Mouse (Mus musculus) urinary bladder, postnatal 25 days (tissue): ENCODE data around the gene Sp2.

Experiments
- DNase-seq: peaks from one replicate; pipeline ENCODE4 v3.0.0; 2022; ENCODE audit warnings: low spot score

Gene Sp2

GRCm38 (mm10) chr11:96995836-96996772 lies 13.3 kb upstream of the Sp2 start:
- DNase-seq, result no peak

DNA sequence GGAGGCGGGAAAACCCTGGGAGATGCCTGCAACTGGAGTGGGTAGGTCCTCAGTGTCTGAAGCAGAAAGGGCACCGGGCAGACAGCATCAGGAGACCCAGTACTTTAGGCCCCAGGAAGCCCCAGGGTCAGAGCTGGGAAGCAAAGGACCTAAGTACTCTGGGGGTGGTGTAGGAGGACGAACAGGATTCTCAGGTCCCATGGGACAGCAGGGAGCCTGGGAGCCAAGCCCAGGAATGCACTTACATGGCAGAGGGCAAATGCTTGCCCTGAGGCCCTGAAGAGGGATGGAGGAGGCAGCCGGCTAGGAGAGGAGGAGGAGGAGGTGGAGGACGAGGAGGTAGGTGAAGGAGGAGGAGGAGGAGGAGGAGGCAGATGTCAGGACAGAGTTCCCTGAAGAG lies 12.3 kb upstream of the Sp2 start:
- DNase-seq, result no peak

DNA sequence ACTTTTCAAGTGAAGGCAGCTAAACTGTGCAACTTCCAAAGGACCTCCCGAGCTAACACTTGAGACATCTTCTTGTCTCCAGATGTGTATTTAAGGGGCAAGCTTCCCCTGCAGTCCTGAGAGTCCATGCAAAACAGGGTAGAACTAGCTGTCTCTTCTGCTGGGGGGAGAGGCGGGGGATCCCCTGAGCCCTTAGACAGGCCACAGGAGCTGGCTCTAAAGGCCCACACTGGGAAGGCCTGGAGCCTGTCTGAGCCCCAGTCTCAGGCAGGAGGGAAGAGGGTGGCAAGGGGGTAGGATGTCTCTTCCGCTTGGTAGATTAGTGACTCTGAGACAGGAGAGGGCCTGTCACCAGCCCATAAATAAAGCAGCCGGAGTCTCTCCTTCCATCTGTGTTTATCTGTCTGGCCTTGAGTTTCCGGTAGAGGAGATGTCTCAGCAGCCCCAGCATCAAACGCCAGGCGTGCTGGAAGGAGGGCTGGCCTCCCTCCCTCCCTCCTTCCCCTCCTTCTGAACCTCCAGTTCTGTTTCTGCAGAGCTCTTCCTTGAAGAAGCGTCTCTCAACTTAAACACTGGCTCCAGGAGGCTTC lies 10.1 kb upstream of the Sp2 start:
- no peak for DNase-seq

DNA sequence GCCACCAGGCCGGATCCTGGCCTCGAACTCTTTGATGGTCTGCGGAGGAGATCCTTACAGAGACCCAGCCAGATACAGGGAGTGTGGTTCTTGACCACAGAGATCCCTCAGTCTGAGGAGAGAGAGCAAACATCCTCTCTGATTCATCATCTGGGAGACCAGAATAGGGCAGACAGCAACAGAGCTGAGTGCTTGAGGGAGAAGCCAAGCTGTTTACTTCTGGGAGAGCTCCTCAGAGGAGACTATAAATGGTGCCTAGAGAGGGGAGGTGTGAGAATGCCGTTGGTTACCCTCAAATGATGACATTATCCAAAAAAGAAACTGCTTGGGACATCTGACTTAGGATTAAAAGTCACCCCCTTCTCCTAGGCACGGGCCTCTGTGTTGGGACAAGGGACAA lies 8.7 kb upstream of the Sp2 start:
- DNase-seq, result no peak

DNA sequence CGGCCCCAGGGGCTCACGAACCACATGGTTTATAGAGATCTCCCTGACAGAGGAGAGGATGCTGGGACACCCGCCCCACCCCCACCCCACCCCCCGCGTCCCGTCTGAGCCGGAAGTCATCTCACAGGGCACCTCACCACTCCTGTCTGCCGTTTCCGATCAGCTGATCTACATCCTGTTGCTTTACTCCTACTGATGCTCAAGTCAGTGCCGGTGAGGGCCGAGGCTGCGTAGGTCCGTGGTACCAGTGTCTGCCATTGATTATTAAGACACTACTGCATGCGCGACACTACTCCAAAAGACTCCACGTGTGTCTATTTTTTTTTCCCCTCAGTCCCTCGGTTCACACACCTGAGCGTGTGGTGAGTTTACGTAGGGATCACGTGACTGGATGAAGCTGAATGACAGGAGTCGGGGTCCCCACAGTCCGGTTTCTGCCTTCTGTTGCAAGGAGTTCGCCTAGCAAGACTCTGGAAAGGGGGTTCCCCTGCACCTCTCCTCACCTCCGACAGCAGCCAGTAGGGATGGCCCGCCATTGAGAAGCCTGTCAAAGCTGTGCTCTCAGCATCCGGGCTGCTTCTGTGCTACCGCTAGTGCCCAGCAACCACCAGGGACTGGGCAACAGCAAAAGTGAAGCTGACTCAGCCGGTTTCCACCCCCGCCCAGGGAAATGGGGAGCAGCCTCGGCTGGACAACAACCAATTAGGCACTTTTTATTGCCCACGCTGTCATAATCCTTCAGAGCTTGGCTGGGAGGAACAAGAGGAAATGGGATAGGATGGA lies 5.3 kb upstream of the Sp2 start:
- peak; percentile 30 for DNase-seq

DNA sequence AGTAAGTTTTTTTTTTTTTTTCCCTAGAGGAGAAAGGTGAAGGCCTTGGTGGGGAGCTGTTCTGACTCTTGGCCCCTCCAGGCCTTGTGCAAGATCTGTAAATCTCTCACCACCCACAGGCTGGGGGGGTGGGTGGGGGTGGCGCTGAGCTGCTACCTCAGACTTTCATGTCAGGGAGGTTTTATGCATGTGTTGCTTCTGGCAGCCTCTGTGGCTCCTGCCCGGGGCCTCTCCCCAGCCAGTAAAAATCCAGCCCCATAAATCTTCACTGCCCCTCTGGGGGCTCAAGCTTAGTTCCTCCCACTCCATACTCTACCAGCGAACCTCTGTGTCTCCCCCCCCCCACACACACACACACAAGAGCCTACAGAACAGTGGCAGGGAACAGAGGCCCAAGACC lies 3.7 kb upstream of the Sp2 start:
- no peak for DNase-seq

GRCm38 (mm10) chr11:96984903-96985302 lies 2.1 kb upstream of the Sp2 start:
- no peak for DNase-seq

DNA sequence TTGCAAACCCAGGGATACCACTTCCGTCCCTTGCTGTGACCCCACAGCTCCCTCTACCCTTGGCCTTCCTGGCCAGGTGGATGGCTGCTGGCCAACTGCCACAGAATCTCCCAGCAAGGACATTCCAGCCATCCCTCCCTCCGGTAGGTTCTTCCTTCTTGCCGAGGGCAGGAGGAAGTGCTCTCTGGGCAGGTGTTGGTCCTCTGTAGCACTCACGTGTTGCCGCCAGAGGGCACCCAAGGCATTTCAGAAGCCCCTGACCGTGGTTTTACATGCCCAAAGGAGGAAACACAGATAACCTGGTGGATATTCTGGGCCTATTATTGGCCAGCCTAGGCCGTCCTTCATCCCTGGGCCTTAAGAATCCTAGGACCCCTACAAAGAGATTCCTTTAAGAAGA lies 404 bp downstream of the Sp2 start:
- peak; percentile 81 for DNase-seq

GRCm38 (mm10) chr11:96981461-96981860 lies 1.3 kb downstream of the Sp2 start:
- no peak for DNase-seq

GRCm38 (mm10) chr11:96980021-96980420 lies 2.7 kb downstream of the Sp2 start:
- no peak for DNase-seq

GRCm38 (mm10) chr11:96979329-96979728 lies 3.4 kb downstream of the Sp2 start:
- no peak for DNase-seq

- no peak for DNase-seq
Measured at GRCm38 (mm10) chr11:96978401-96979246, 4.1 kb downstream of the Sp2 start.

- DNase-seq, result peak; percentile 94
Measured at GRCm38 (mm10) chr11:96977606-96978400, 5.0 kb downstream of the Sp2 start.

DNA sequence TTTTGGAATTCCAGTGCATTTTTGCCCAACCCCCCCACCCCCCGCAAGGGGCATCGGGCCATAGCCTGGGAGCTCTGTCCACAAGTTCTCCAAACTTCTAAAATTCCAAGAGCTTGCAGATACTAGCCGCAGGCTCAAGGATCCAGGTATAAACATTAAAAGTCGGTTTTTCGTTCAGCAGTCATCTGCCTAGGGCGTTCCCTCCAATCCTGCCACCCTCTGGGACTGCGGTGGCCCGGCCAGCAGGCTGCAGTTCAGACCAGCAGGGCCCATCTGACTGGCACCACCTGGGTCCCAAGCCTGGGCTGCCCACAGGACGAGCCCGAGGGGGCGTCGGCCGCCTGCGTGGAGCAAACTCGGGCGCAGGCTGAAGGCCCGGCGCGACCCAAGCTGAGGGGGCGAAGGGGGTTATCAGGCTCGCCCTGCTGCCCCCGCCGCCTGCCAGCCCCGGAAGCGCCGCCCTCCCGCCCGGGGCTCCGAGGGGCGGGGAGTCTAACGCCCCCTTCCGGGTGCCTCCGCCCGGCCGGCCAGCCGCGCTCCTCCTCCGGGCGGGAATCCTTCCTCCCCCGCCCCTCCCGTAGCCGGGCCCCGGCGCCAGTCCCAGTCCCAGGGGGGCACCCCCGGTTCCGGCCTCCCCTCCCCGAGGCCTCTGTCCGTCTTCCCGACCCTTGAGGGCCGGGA lies 5.7 kb downstream of the Sp2 start:
- DNase-seq, result peak; percentile 85

- DNase-seq, result no peak
Measured at GRCm38 (mm10) chr11:96976379-96976687, 6.4 kb downstream of the Sp2 start.

DNA sequence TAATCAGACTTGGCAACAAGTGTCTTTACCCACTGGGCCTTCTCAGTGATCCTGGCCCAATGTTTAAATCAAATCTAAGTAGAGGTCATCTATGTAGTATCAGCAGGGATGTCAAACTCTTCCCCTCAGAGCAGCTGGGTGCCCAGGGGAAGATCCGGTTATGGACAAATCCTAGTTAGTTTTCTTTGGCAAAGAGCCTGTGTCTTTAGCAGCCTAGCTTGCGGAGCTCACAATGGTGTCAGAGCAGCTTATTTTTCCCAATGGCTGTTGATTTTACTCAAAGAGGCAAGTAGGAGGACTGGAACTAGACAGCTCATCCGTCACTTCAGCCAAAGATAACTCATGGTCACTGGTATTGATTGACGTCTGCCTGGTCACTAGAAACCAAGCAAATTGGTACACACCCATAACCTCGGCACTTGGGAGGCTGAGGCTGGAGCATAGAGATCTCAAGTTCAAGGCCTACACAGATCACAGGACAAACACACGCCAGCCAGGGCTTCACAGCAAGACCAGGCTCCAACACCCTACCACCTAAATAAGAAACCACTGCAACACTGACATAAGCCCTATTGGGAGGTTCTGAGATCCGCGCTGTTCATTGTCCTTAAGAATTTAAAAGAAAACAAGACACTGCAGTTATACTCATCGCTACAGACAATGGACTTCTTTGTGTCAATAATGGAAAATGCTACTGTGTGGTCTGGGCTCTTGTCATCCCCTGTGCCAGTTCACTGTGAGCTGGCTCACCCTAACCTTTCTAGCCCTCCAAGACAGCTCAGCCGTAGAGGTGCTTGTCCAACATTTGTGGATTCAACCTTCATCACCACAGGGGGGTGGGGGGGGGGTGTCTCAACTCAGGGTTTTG lies 7.0 kb downstream of the Sp2 start:
- DNase-seq, result no peak

GRCm38 (mm10) chr11:96974813-96975212 lies 7.9 kb downstream of the Sp2 start:
- no peak for DNase-seq

DNA sequence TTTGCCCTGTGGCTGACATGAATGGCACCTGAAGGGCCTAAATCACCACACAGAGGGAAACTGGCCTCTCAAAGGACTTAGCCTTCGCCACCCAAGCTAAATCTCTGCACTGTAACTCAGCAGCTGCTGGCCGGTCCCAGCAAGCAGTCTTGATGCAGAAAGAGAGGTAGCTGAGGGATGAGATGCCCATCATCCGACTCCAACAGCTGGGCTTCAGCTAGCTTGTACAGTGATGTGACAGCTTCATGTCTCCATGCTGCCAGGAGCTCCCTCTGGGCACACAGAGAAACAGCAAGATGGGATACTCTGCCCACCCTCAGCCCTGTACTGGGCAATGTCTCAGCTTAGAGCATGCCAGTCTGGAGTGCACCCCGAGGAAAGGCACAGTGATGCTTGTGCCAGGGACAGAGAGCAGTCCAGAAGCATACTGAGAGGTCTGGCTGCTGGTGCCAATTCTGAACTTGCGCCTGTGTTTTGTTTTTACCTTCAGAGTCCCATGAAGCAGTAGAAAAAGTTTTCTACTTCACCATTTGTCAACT lies 9.3 kb downstream of the Sp2 start:
- DNase-seq, result no peak

DNA sequence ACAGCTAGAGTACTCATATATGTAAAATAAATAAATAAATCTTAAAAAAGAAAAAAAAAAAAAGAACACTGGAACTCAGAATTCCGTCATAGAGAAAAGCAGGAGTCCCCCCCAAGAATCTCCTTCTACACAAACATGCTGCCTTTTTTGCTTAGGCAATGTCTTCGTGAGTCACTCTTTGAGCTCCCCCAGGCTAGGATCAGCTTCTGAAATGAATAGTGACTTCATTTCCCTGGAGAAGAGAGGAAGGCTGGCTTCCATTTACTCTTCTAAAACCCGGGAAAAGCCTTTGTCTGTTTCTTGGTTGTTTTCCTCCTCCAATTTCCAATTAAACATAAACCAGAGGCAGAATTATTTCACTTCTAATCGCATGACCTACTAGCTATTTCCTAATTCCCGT lies 9.9 kb downstream of the Sp2 start:
- no peak for DNase-seq
